Mouse (Mus musculus) stomach, embryonic 15.5 days (tissue): ENCODE measurements around the gene Igfbpl1. TPM values are rescaled to one million over a fixed set of nuclear protein-coding genes. Genes with fewer than 3 reads are reported as not detected.

Experiments
- ATAC-seq: fragments of 200-750 bp; cut with Nextera tagmentation; 2 replicates; pipeline ENCODE4 v1.8.0; 2017; ENCODE audit warnings: low read depth, moderate number of reproducible peaks, moderate TSS enrichment; ENCODE audit not compliant: insufficient read depth, low FRiP score
- H3K27ac ChIP-seq: fragments of 300-500 bp; sonication (generic); 2 replicates; pipeline ENCODE4 v1.5.1; 2015; ENCODE audit warnings: mild to moderate bottlenecking, inconsistent platforms
- H3K27me3 ChIP-seq: fragments of 300-500 bp; sonication (generic); replicated peaks from 2 replicates; pipeline ENCODE4 v1.6.1; 2015; ENCODE audit warnings: inconsistent platforms
- H3K36me3 ChIP-seq: fragments of 300-500 bp; sonication (generic); 2 replicates; pipeline ENCODE4 v1.6.1; 2015; ENCODE audit warnings: inconsistent platforms
- H3K4me1 ChIP-seq: fragments of 300-500 bp; sonication (generic); 2 replicates; pipeline ENCODE4 v1.6.1; 2015; ENCODE audit warnings: inconsistent platforms
- H3K4me2 ChIP-seq: fragments of 300-500 bp; sonication (generic); 2 replicates; pipeline ENCODE4 v1.6.1; 2015; ENCODE audit warnings: mild to moderate bottlenecking, inconsistent platforms
- H3K4me3 ChIP-seq: fragments of 300-500 bp; sonication (generic); replicated peaks from 2 replicates; pipeline ENCODE4 v1.5.1; 2015; ENCODE audit warnings: inconsistent platforms
- H3K9ac ChIP-seq: fragments of 300-500 bp; sonication (generic); 2 replicates; pipeline ENCODE4 v1.6.1; 2015; ENCODE audit warnings: inconsistent platforms
- H3K9me3 ChIP-seq: fragments of 300-500 bp; sonication (generic); 2 replicates; pipeline ENCODE4 v1.6.1; 2016; ENCODE audit warnings: inconsistent platforms
- WGBS: fragments of 180-500 bp; shearing (Covaris S2); methylation state at CpG from one replicate; pipeline ENCODE4 v1.1.7; 2015; 5-methylcytosine and 5-hydroxymethylcytosine counted together
- polyA plus RNA-seq: library from polyadenylated mRNA; unstranded; fragments of >200 nt; fragmentation: Nextera tagmentation; extraction: Ambion mirVana; gene quantifications from 2 replicates; pipeline ENCODE4 v1.2.1, GENCODE M21; 2015

Gene Igfbpl1
- polyA plus RNA-seq, 1 experiment from 2014 or later: 0.87 TPM

- Histone ChIP-seq H3K27me3 (no peaks in the 10 kb centered on the region; the same call in 1 of the 2 replicates), H3K27ac (no peak overlapping the region), H3K9me3 (no peaks in the 10 kb centered on the region), H3K4me1 (no peaks in the 10 kb centered on the region; the same call in 1 of the 2 replicates), H3K4me2 (no peak overlapping the region), H3K9ac (no peak overlapping the region), H3K4me3 (no peak overlapping the region), H3K36me3 (no peaks in the 10 kb centered on the region)
- WGBS: 81% methylated on average over 2 of the region's 2 CpGs
- ATAC-seq: no peak
Observed at GRCm38 (mm10) chr4:45846263-45846662, 19.5 kb upstream of the Igfbpl1 start.

GRCm38 (mm10) chr4:45844355-45844754, 17.6 kb upstream of the Igfbpl1 start:
- Histone ChIP-seq H3K9ac (no peak overlapping the region), H3K4me1 (no peaks in the 10 kb centered on the region; the same call in 1 of the 2 replicates), H3K27me3 (no peaks in the 10 kb centered on the region), H3K36me3 (no peaks in the 10 kb centered on the region), H3K9me3 (no peaks in the 10 kb centered on the region), H3K4me3 (no peak overlapping the region), H3K27ac (no peak overlapping the region), H3K4me2 (no peak overlapping the region)
- ATAC-seq: no peak
- 41% methylated on average over 14 of the region's 14 CpGs for WGBS

- 36% methylated on average over 5 of the region's 5 CpGs for WGBS
- no peak overlapping the region for H3K4me3 ChIP-seq
- no peak overlapping the region for H3K27ac ChIP-seq
- H3K9ac ChIP-seq: no peak overlapping the region
- no peaks in the 10 kb centered on the region for H3K4me1 ChIP-seq
- ATAC-seq: no peak
- no peaks in the 10 kb centered on the region for H3K9me3 ChIP-seq
- no peak overlapping the region for H3K4me2 ChIP-seq
- no peaks in the 10 kb centered on the region for H3K36me3 ChIP-seq
- peaks cover 23% of the 10 kb centered on the region for H3K27me3 ChIP-seq
Observed at GRCm38 (mm10) chr4:45833461-45833860, 6.7 kb upstream of the Igfbpl1 start.

- no peaks in the 10 kb centered on the region for H3K4me1 ChIP-seq
- 87% methylated on average over 7 of the region's 7 CpGs for WGBS
- H3K9me3 ChIP-seq: no peaks in the 10 kb centered on the region
- peaks cover 38% of the 10 kb centered on the region for H3K27me3 ChIP-seq
- no peaks in the 10 kb centered on the region for H3K36me3 ChIP-seq
- no peak for ATAC-seq
- no peak overlapping the region for H3K9ac ChIP-seq
- no peak overlapping the region for H3K4me2 ChIP-seq
- H3K27ac ChIP-seq: no peak overlapping the region
- no peak overlapping the region for H3K4me3 ChIP-seq
Observed at GRCm38 (mm10) chr4:45831996-45832395, 5.3 kb upstream of the Igfbpl1 start.

GRCm38 (mm10) chr4:45829907-45830759, 3.4 kb upstream of the Igfbpl1 start:
- 61% methylated on average over 13 of the region's 13 CpGs for WGBS
- peaks cover 56% of the 10 kb centered on the region for H3K27me3 ChIP-seq

GRCm38 (mm10) chr4:45824761-45825556, 1.8 kb downstream of the Igfbpl1 start:
- Histone ChIP-seq H3K27me3 (peaks cover 70% of the 10 kb centered on the region), H3K4me3 (no peak overlapping the region), H3K36me3 (no peaks in the 10 kb centered on the region), H3K4me1 (peaks cover 8% of the 10 kb centered on the region), H3K9ac (no peak overlapping the region), H3K4me2 (no peak overlapping the region), H3K9me3 (no peaks in the 10 kb centered on the region), H3K27ac (no peak overlapping the region)
- WGBS: 34% methylated on average over 14 of the region's 14 CpGs
- ATAC-seq: no peak

More at GRCm38 (mm10) chr4:45829907-45830759, 3.4 kb upstream of the Igfbpl1 start:
- no peak overlapping the region for H3K9ac ChIP-seq
- no peak overlapping the region for H3K27ac ChIP-seq
- H3K4me1 ChIP-seq: peaks cover 8% of the 10 kb centered on the region
- H3K36me3 ChIP-seq: no peaks in the 10 kb centered on the region
- no peak overlapping the region for H3K4me2 ChIP-seq
- H3K9me3 ChIP-seq: no peaks in the 10 kb centered on the region
- H3K4me3 ChIP-seq: no peak overlapping the region
- ATAC-seq: no peak

GRCm38 (mm10) chr4:45824049-45824760, 2.5 kb downstream of the Igfbpl1 start:
- peaks cover 11% of the 10 kb centered on the region for H3K4me1 ChIP-seq
- H3K9me3 ChIP-seq: no peaks in the 10 kb centered on the region
- no peak overlapping the region for H3K27ac ChIP-seq
- H3K9ac ChIP-seq: no peak overlapping the region
- no peaks in the 10 kb centered on the region for H3K36me3 ChIP-seq
- H3K4me3 ChIP-seq: no peak overlapping the region
- ATAC-seq: no peak
- 17% methylated on average over 10 of the region's 10 CpGs for WGBS
- H3K4me2 ChIP-seq: no peak overlapping the region
- H3K27me3 ChIP-seq: peaks cover 62% of the 10 kb centered on the region

- no peak for ATAC-seq
- Histone ChIP-seq H3K9ac (no peak overlapping the region), H3K9me3 (no peaks in the 10 kb centered on the region), H3K27ac (no peak overlapping the region), H3K4me1 (peaks cover 13% of the 10 kb centered on the region), H3K27me3 (peaks cover 51% of the 10 kb centered on the region), H3K4me2 (no peak overlapping the region), H3K36me3 (no peaks in the 10 kb centered on the region), H3K4me3 (no peak overlapping the region)
- 38% methylated on average over 11 of the region's 11 CpGs for WGBS
Observed at GRCm38 (mm10) chr4:45822781-45823575, 3.7 kb downstream of the Igfbpl1 start.

GRCm38 (mm10) chr4:45821995-45822394, 4.7 kb downstream of the Igfbpl1 start:
- ATAC-seq: no peak
- H3K36me3 ChIP-seq: no peaks in the 10 kb centered on the region

GRCm38 (mm10) chr4:45820074-45820830, 6.5 kb downstream of the Igfbpl1 start:
- no peak for ATAC-seq
- 0 out of 2 replicates have a peak overlapping the region, but pooled peaks have one; percentile 59 for H3K27ac ChIP-seq

More at GRCm38 (mm10) chr4:45821995-45822394, 4.7 kb downstream of the Igfbpl1 start:
- peaks cover 41% of the 10 kb centered on the region for H3K27me3 ChIP-seq
- no peak overlapping the region for H3K4me3 ChIP-seq
- no peaks in the 10 kb centered on the region for H3K9me3 ChIP-seq
- H3K9ac ChIP-seq: no peak overlapping the region
- H3K27ac ChIP-seq: no peak overlapping the region
- 50% methylated on average over 3 of the region's 3 CpGs for WGBS
- no peak overlapping the region for H3K4me2 ChIP-seq
- H3K4me1 ChIP-seq: peaks cover 13% of the 10 kb centered on the region

More at GRCm38 (mm10) chr4:45820074-45820830, 6.5 kb downstream of the Igfbpl1 start:
- 36% methylated on average over 8 of the region's 8 CpGs for WGBS
- H3K9ac ChIP-seq: no peak overlapping the region
- peaks cover 24% of the 10 kb centered on the region for H3K27me3 ChIP-seq
- peak overlapping the region; percentile 56 for H3K4me2 ChIP-seq
- no peak overlapping the region for H3K4me3 ChIP-seq
- no peaks in the 10 kb centered on the region for H3K36me3 ChIP-seq
- H3K4me1 ChIP-seq: peaks cover 4% of the 10 kb centered on the region
- H3K9me3 ChIP-seq: no peaks in the 10 kb centered on the region
